Mouse (Mus musculus): ENCODE data around the gene Ssbp3.

DNA sequence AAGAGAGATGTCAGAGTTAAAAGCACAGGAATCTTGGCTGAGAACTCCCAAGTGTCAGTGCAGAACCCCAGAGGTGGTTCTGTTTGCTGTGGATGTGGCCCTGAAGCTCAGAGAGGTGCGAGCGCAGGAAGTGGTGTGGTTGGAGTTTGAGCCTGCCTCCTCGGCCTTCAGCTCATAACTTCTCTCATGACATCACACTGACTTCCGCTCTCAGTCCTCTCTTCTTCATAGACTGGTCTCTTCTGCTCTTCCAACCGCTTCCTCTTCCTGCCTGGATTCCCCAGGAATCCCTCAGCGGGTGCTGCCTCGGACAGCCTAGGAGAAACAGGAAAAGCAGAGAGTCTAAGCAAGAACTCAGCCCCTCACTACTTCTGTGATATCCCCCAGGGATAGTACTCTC is 60.3 kb downstream of the Ssbp3 start:
- TF ChIP-seq CTCF (IDR thresholded peaks at IDR 0.05; ENCODE audit: borderline replicate concordance, control insufficient read depth, extremely low read depth, insufficient read depth, low read length, poor library complexity): no peak
- no peak for TF ChIP-seq POLR2A (IDR thresholded peaks at IDR 0.05; ENCODE audit: control insufficient read depth, extremely low read depth, insufficient read depth, low read length, poor library complexity)
